Mouse (Mus musculus) cortical plate, adult 2 months (tissue): ENCODE results near the gene Dgke. TPM values are rescaled to one million over a fixed set of nuclear protein-coding genes. Genes with fewer than 3 reads are reported as not detected.

ENCODE experiments used
- H3K27ac ChIP-seq: fragments of 200-500 bp; 2 replicates; pipeline ENCODE4 v1.5.1; 2012; ENCODE audit warnings: low read length, control low read depth, inconsistent platforms; ENCODE audit not compliant: insufficient read depth
- H3K4me1 ChIP-seq: fragments of 200-500 bp; 2 replicates; pipeline ENCODE4 v1.6.1; 2011; ENCODE audit warnings: low read length; ENCODE audit not compliant: control insufficient read depth, insufficient read depth
- H3K4me3 ChIP-seq: fragments of 200-500 bp; 2 replicates; pipeline ENCODE4 v1.5.1; 2011; ENCODE audit warnings: mild to moderate bottlenecking, low read length, control low read depth; ENCODE audit not compliant: insufficient read depth
- CTCF ChIP-seq: fragments of 200-500 bp; IDR thresholded peaks from 2 replicates; pipeline ENCODE4 v1.5.1; 2011; ENCODE audit warnings: mild to moderate bottlenecking, control low read depth, low read length; ENCODE audit not compliant: insufficient read depth; ENCODE audit errors: extremely low read depth
- POLR2A ChIP-seq: fragments of 200-500 bp; IDR thresholded peaks from 2 replicates; pipeline ENCODE4 v1.6.1; 2011; ENCODE audit warnings: mild to moderate bottlenecking, low read length, control low read depth; ENCODE audit not compliant: insufficient read depth; ENCODE audit errors: extremely low read depth
- polyA plus RNA-seq: library from polyadenylated mRNA; depleted of rRNA; stranded (reverse); fragments of >200 nt; gene quantifications from 2 replicates; pipeline ENCODE4 v1.2.3, GENCODE M21; 2012

Dgke gene
- polyA plus RNA-seq, 1 experiment = 35.3 TPM

DNA sequence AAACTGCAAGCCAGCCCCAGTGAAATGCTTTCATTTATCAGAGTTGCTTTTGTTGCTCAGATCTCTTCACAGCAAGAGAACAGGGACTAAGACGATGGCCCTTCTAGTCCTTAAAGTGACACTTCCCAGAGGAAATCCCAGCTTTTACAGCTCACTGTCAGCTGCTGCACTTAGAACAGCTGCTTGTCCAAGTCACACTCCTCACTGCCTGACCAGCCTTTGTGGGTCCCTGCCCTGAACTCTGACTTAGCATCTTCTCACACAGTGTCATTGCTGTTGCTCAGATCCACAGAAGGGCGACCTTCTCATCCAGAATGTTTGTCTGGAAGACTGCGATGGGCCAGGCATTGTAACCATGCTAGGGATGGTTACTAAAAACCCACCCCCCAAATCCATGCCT, 41.0 kb downstream of the Dgke start:
- Histone ChIP-seq H3K27ac (no peak overlapping the region), H3K4me3 (no peak overlapping the region), H3K4me1 (no peaks in the 10 kb centered on the region)
- no peak for TF ChIP-seq CTCF
- no peak for TF ChIP-seq POLR2A

DNA sequence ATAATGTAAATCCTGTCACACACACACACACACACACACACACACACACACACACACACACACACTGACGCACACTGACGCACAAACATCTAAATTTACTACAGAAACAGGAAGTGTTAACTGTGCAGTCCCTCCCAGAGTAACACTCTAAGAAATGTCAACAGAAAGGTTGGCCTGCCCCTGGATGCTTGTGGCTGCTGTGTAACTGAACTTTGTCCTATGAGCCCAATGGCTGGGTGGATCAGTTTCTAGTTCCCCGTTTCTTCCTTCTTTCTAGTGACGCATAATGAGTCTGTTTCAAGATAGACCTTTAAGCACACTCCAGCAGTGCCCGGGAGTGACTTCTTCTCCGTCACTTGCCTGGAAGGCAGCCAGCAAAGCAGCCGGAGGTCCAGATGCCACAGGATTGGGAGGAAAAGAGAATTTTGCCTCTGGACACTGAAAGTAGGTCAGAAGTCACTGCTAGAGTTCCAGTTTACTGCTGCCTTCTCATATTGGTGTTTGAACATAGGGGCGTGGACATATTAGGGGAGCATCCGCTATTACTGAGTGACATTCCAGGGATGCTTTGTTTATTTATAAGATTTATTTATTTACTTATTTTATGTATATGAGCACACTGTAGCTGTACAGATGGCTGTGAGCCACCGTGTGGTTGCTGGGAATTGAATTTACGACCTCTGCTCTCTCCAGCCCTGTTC, 42.3 kb downstream of the Dgke start:
- Histone ChIP-seq H3K4me1 (no peaks in the 10 kb centered on the region), H3K27ac (no peak overlapping the region), H3K4me3 (no peak overlapping the region)
- no peak for TF ChIP-seq CTCF
- TF ChIP-seq POLR2A = no peak

DNA sequence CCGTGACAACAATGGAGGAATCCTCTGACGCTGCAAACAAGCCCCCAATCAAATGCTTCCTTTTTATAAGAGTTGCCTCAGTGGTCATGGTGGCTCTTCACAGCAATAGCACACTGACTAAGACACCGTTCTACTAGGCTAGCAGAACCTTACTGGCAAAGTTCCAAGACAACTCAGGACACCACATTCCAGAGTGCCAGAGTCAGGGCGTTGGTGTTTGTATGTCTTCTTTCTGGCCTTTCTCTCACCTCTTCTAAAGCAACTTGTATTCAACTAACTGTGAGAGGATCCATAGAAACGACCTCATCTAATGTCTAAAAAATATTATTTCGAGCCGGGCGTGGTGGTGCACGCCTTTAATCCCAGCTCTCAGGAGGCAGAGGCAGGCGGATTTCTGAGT, 43.2 kb downstream of the Dgke start:
- no peak overlapping the region for H3K27ac ChIP-seq
- H3K4me3 ChIP-seq = no peak overlapping the region
- no peak for TF ChIP-seq CTCF
- no peak for TF ChIP-seq POLR2A
- H3K4me1 ChIP-seq = no peaks in the 10 kb centered on the region

DNA sequence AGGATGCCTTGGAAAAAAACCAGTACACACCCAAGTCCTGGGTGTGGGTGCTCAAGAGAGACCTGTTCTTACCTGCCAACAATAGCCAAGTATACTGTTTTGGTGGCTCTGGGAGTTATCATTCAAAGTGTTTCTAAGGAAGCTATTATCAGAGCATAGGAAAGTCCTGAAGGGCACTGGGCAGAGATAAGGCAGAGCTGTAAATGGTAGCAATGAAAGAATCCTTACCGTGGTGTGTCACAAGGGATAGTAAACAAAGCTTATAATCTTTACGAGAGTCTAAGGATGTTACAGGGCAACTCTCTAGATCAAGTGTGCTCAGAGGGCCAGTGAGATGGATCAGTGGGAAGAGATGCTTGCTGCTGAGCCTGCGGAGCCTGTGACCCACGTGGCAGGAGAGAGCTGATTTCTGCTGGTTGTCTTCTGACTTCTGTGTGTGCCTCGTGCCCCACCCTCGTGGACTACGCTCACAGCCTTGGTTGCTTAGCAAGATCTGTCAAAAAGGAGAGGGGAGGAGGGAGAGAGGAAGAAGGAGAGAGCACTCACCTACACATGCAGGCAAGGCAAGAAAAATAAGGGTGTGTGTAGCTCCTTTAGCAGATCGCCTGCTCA, 44.4 kb downstream of the Dgke start:
- TF ChIP-seq CTCF (no peak), POLR2A (no peak)
- Histone ChIP-seq H3K4me1 (no peaks in the 10 kb centered on the region), H3K27ac (no peak overlapping the region), H3K4me3 (no peak overlapping the region)

DNA sequence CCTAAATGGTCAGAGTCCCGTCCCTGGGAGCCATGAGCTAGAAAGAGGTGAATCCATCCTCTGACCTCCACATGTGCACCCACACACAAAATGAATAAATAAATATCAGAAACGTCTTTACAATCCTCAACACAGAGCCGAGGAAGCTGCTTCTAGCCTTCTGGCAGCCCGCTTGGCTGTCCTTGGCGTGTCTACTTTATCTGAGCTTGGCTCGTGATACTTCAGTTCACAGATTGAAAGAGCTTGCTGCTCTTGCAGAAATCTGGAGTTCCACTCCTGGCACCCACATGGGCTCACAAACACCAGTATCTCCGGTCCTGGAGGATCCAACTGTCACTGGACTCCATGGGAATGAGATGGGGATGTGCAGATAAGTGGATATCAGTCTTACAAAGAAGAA, 45.0 kb downstream of the Dgke start:
- TF ChIP-seq CTCF (no peak), POLR2A (no peak)
- no peak overlapping the region for H3K27ac ChIP-seq
- H3K4me1 ChIP-seq = no peaks in the 10 kb centered on the region
- H3K4me3 ChIP-seq = no peak overlapping the region

DNA sequence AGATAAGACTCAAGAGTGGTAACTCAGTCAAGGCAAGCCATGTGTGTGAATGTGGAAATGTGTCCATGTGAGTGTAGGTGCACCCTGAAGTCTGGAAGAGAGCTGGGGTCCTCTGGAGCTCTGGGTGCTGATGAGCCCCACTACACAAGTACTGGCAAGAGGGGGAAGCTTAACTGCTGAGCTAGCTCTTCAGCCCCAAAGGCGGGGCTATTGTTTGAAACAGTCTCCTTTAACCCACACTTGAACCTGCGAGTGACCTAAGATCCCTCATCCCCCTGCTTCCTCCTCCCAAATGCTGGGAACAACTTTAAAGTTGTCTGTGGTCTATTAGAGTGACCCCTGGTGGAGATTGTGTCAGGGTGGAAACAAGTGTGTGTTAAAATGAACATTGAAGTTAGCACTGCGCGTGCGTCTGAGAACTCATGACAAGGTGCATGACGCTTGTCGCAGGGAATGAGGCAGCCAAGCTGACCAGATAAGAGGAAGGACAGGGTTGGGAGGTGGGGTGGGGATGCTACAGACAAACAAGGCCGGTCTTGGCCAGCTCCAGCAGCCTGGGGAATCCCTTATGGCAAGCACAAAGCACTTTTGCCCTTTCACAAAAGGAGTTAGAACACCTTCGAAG, 45.9 kb downstream of the Dgke start:
- Histone ChIP-seq H3K27ac (no peak overlapping the region), H3K4me3 (no peak overlapping the region), H3K4me1 (no peaks in the 10 kb centered on the region)
- TF ChIP-seq POLR2A (no peak), CTCF (no peak)

DNA sequence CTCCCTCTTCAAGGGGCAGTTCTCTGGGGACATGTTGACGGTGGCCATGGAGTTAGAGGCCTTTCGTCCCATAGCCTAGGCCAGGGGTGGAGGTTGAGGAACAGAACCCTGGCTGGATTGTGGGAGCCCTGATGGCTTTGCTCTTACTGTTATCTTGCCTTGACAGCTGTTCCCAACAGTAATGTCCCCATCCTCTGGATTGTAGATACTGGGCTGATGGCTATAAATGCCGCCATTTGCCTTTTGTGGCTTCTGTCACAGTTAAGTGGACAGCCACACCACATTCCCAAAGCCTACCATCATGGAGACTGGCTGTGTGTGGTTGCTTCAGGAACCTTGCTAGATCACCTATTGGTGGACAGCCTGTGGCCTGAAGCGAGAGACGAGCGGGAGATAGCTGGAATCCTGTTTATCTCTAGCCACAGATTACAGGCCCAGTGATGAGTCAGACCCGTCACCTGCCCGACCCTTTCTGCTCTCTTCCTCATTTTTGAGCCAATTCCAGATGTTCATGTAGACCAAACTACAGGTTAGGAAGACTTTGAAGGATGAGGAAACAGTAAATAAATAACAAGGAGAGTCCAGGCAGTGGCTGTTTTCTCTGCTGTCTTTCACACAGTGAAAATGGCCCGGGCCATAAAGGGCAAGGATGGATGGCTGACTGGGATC, 49.0 kb downstream of the Dgke start:
- H3K4me1 ChIP-seq = no peaks in the 10 kb centered on the region
- no peak overlapping the region for H3K27ac ChIP-seq
- TF ChIP-seq CTCF (no peak), POLR2A (no peak)
- H3K4me3 ChIP-seq = no peak overlapping the region

DNA sequence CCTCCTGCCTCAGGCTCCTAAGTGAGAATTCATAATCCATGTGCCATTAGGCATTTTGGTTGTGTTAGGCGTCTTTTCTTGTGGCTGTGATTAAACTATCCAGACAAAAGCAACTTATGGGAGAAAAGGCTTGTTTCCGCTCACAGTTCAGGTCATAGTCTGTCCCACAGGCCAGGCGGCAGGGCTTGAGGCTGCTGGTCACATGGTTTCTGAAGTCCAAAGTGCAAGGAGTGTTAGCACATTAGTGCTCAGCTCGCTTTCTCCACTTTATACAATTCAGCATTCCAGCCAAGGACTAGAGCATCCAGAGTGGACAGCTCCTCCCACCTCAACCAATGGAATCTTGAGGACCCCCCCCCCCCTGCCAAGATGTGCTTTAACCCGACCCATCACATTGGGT, 54.4 kb downstream of the Dgke start:
- H3K27ac ChIP-seq = no peak overlapping the region
- H3K4me1 ChIP-seq = no peaks in the 10 kb centered on the region
- no peak for TF ChIP-seq POLR2A
- TF ChIP-seq CTCF = no peak
- no peak overlapping the region for H3K4me3 ChIP-seq

DNA sequence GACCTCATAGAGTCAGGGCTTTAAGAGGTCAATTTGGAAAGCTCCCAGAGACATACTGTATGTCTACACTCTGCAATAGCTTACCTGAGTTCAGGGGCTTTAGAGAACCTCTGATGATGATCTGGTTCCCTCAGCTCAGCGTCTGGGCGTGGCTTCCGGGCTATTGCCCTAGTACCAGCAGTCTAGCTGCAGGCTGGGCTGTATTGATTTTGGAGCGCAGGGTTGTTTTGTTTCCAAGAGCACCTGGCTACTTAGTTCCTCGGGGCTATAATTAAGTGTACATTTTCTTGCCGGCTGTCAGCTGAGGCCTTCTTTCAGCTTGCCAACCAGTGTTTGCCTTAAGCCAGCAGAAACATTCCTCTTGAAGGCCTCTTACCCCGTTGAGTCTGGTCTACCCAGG, 57.2 kb downstream of the Dgke start:
- Histone ChIP-seq H3K4me3 (no peak overlapping the region), H3K4me1 (no peaks in the 10 kb centered on the region), H3K27ac (no peak overlapping the region)
- TF ChIP-seq CTCF (no peak), POLR2A (no peak)
